Mouse (Mus musculus) CH12.LX (cell line): ENCODE measurements around the gene Krt19. TPM values are rescaled to one million over a fixed set of nuclear protein-coding genes. Genes with fewer than 3 reads are reported as not detected.

Source experiments
- DNase-seq: peaks from one replicate; pipeline ENCODE4 v3.0.0-alpha.2; 2013; ENCODE audit errors: extremely low read depth
- H3K27ac ChIP-seq: 2 replicates; pipeline ENCODE4 v1.5.1; 2012; ENCODE audit warnings: low read depth, mild to moderate bottlenecking, control low read depth, moderate library complexity; ENCODE audit not compliant: insufficient read depth
- H3K27me3 ChIP-seq: replicated peaks from 2 replicates; pipeline ENCODE3; 2012; ENCODE audit warnings: inconsistent platforms
- H3K36me3 ChIP-seq, 2 experiments: replicated peaks in 1 of 2; 2 replicates each; pipeline versions ENCODE3 to v1.6.1; 2012; ENCODE audit warnings: inconsistent platforms in 1 of 2, low read length in 1 of 2, mild to moderate bottlenecking in 1 of 2, mixed read lengths in 1 of 2, moderate library complexity in 1 of 2; ENCODE audit not compliant: control insufficient read depth in 1 of 2, insufficient read depth in 1 of 2
- H3K4me1 ChIP-seq, 2 experiments: 2 replicates each; pipeline ENCODE4 v1.6.1; 2012; ENCODE audit warnings: inconsistent platforms in 1 of 2, moderate library complexity in 1 of 2; ENCODE audit not compliant: insufficient read depth in 2 of 2, control insufficient read depth in 1 of 2
- H3K4me2 ChIP-seq: 2 replicates; pipeline ENCODE4 v1.6.1; 2012; ENCODE audit warnings: low read depth, mild to moderate bottlenecking, control low read depth; ENCODE audit not compliant: poor library complexity, insufficient read depth, severe bottlenecking
- H3K4me3 ChIP-seq, 3 experiments: fragments of 150-350 bp in 1 of 3; sonication (generic) in 1 of 3; replicated peaks in 1 of 3; 2 replicates each; pipeline versions ENCODE3 to v1.5.1; 2011 to 2012; ENCODE audit warnings: low read depth in 2 of 3, low read length in 2 of 3, mild to moderate bottlenecking in 2 of 3, moderate library complexity in 2 of 3, control low read depth in 1 of 3, improper control_type of control experiment in 1 of 3, inconsistent platforms in 1 of 3, mixed read lengths in 1 of 3; ENCODE audit not compliant: poor library complexity in 1 of 3
- H3K79me2 ChIP-seq: replicated peaks from 2 replicates; pipeline ENCODE4 v1.6.1; 2012; ENCODE audit warnings: mild to moderate bottlenecking, moderate library complexity; ENCODE audit not compliant: control insufficient read depth, poor library complexity, insufficient read depth, severe bottlenecking; ENCODE audit errors: extremely low read depth
- H3K9ac ChIP-seq: 2 replicates; pipeline ENCODE4 v1.6.1; 2012; ENCODE audit warnings: low read depth, mild to moderate bottlenecking, control low read depth, moderate library complexity; ENCODE audit not compliant: insufficient read depth
- H3K9me3 ChIP-seq: replicated peaks from 2 replicates; pipeline ENCODE3; 2012; ENCODE audit warnings: low read length, inconsistent platforms, mixed read lengths
- BHLHE40 ChIP-seq: IDR thresholded peaks from 2 replicates; pipeline ENCODE4 v1.6.1; 2011; ENCODE audit warnings: mild to moderate bottlenecking, low read depth, low read length, improper control_type of control experiment
- CHD2 ChIP-seq: IDR thresholded peaks from 2 replicates; pipeline ENCODE4 v1.6.1; 2011; ENCODE audit warnings: low read length, improper control_type of control experiment
- E2F4 ChIP-seq: IDR thresholded peaks from 2 replicates; pipeline ENCODE4 v1.6.1; 2011; ENCODE audit warnings: low read depth, low read length, improper control_type of control experiment; ENCODE audit not compliant: insufficient replicate concordance
- ELF1 ChIP-seq: IDR thresholded peaks from 2 replicates; pipeline ENCODE4 v1.6.1; 2014; ENCODE audit warnings: low read depth, mild to moderate bottlenecking, inconsistent platforms, low read length, improper control_type of control experiment
- HCFC1 ChIP-seq: IDR thresholded peaks from 2 replicates; pipeline ENCODE4 v1.6.1; 2012; ENCODE audit warnings: low read depth, mild to moderate bottlenecking, inconsistent platforms, low read length, improper control_type of control experiment
- IRF4 ChIP-seq: IDR thresholded peaks from 2 replicates; pipeline ENCODE4 v1.6.1; 2014; ENCODE audit warnings: low read depth, mild to moderate bottlenecking, inconsistent platforms, low read length, improper control_type of control experiment
- JUN ChIP-seq: IDR thresholded peaks from 2 replicates; pipeline ENCODE4 v1.6.1; 2011; ENCODE audit warnings: low read depth, mild to moderate bottlenecking, low read length, improper control_type of control experiment, moderate library complexity; ENCODE audit not compliant: insufficient read depth
- KAT2A ChIP-seq: IDR thresholded peaks from 2 replicates; pipeline ENCODE4 v1.6.1; 2012; ENCODE audit warnings: low read length, improper control_type of control experiment, inconsistent platforms; ENCODE audit not compliant: insufficient replicate concordance
- MAFK ChIP-seq: IDR thresholded peaks from 2 replicates; pipeline ENCODE4 v1.6.1; 2011; ENCODE audit warnings: low read length, improper control_type of control experiment; ENCODE audit not compliant: insufficient replicate concordance
- MAX ChIP-seq: IDR thresholded peaks from 2 replicates; pipeline ENCODE4 v1.6.1; 2011; ENCODE audit warnings: low read length, improper control_type of control experiment
- MAZ ChIP-seq: IDR thresholded peaks from 2 replicates; pipeline ENCODE4 v1.6.1; 2012; ENCODE audit warnings: low read depth, mild to moderate bottlenecking, inconsistent platforms, low read length, improper control_type of control experiment, moderate library complexity
- MEF2A ChIP-seq: IDR thresholded peaks from 2 replicates; pipeline ENCODE4 v1.6.1; 2014; ENCODE audit warnings: low read depth, mild to moderate bottlenecking, inconsistent platforms, low read length, improper control_type of control experiment, borderline replicate concordance
- NELFE ChIP-seq: IDR thresholded peaks from 2 replicates; pipeline ENCODE4 v1.6.1; 2011; ENCODE audit warnings: low read depth, low read length, improper control_type of control experiment
- RAD21 ChIP-seq: IDR thresholded peaks from 2 replicates; pipeline ENCODE4 v1.6.1; 2011; ENCODE audit warnings: low read depth, mild to moderate bottlenecking, low read length, improper control_type of control experiment, moderate library complexity
- RCOR1 ChIP-seq: conservative IDR thresholded peaks from 2 replicates; pipeline ENCODE4 v1.6.1; 2012; ENCODE audit warnings: low read depth, mild to moderate bottlenecking, inconsistent platforms, low read length, improper control_type of control experiment
- SIN3A ChIP-seq: IDR thresholded peaks from 2 replicates; pipeline ENCODE4 v1.6.1; 2012; ENCODE audit warnings: low read length, improper control_type of control experiment, inconsistent platforms
- TBP ChIP-seq: conservative IDR thresholded peaks from 2 replicates; pipeline ENCODE4 v1.6.1; 2011; ENCODE audit warnings: low read depth, low read length, improper control_type of control experiment
- TCF12 ChIP-seq: IDR thresholded peaks from 2 replicates; pipeline ENCODE4 v1.6.1; 2014; ENCODE audit warnings: low read depth, mild to moderate bottlenecking, inconsistent platforms, low read length, improper control_type of control experiment
- UBTF ChIP-seq: IDR thresholded peaks from 2 replicates; pipeline ENCODE4 v1.6.1; 2012; ENCODE audit warnings: low read depth, mild to moderate bottlenecking, inconsistent platforms, low read length, improper control_type of control experiment, moderate library complexity
- USF1 ChIP-seq: IDR thresholded peaks from 2 replicates; pipeline ENCODE4 v1.6.1; 2014; ENCODE audit warnings: low read depth, mild to moderate bottlenecking, inconsistent platforms, low read length, improper control_type of control experiment
- ZC3H11A ChIP-seq: IDR thresholded peaks from 2 replicates; pipeline ENCODE4 v1.6.1; 2012; ENCODE audit warnings: low read depth, mild to moderate bottlenecking, inconsistent platforms, low read length, improper control_type of control experiment
- ZMIZ1 ChIP-seq: IDR thresholded peaks from 2 replicates; pipeline ENCODE4 v1.6.1; 2012; ENCODE audit warnings: low read depth, mild to moderate bottlenecking, inconsistent platforms, low read length, improper control_type of control experiment
- ZNF384 ChIP-seq: IDR thresholded peaks from 2 replicates; pipeline ENCODE4 v1.6.1; 2012; ENCODE audit warnings: low read depth, low read length, improper control_type of control experiment, inconsistent platforms
- dilution Hi-C: fragments of 300-500 bp; cut with MboI; formaldehyde crosslinking; loops from 2 replicates; pipeline ENCODE4 v1.14.3; 2020; ENCODE audit warnings: low sequenced_read_pairs; ENCODE audit not compliant: extremely low pct_unique_long_range_greater_than_20kb, extremely low pct_ligation_motif_present
- in situ Hi-C: fragments of 300-500 bp; cut with MboI; formaldehyde crosslinking; loops from 3 replicates; pipeline ENCODE4 v1.14.3; 2019; ENCODE audit warnings: low sequenced_read_pairs, low pct_ligation_motif_present, low pct_unique_long_range_greater_than_20kb, mixed read lengths
- polyA plus RNA-seq: library from polyadenylated mRNA; unstranded; fragments of >175 nt; gene quantifications from 2 replicates; pipeline ENCODE4 v1.2.1, GENCODE M21; 2012; ENCODE audit warnings: low read depth; ENCODE audit not compliant: insufficient read length
- total RNA-seq, 2 experiments: library from RNA; depleted of rRNA; stranded (reverse); fragments of 300-350 nt in 1 of 2; fragments of >200 nt in 1 of 2; gene quantifications; 2 replicates each; pipeline ENCODE4 v1.2.3; 2012 to 2014

The Krt19 gene
- total and polyA plus RNA-seq, 3 experiments = 0.17 TPM; not detected in 2

DNA sequence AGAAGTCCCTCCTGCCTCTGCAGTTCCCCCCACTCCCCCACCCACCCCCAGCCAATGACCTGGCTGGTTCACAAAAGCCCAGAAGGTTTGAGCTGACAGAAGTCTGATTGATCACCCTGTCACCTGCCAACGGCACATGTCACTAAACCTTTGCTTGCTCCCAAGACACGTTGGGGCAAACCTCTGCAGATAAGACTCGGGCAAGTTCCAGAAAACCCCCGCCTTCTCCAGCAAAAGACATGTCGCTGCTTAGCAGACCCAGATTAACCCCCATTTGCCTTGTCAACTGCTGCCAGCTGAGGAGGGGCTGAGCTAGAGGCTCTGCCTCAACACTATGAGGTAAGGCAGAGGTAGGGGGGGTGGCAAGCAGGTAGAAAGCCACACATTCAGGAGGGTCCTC lies 11.9 kb downstream of the Krt19 start:
- H3K4me3 ChIP-seq = no peak overlapping the region
- no peaks in the 10 kb centered on the region for H3K36me3 ChIP-seq
- no peak for TF ChIP-seq UBTF
- TF ChIP-seq HCFC1 = no peak
- no peak for TF ChIP-seq MEF2A
- no peak for TF ChIP-seq ZNF384
- no peak for TF ChIP-seq RAD21
- no peak for TF ChIP-seq IRF4
- TF ChIP-seq SIN3A = no peak
- no peak for TF ChIP-seq E2F4
- no peaks in the 10 kb centered on the region for H3K79me2 ChIP-seq
- peaks cover 97% of the 10 kb centered on the region for H3K27me3 ChIP-seq
- in situ Hi-C loops = no loop called here
- H3K27ac ChIP-seq = no peak overlapping the region
- DNase-seq = no peak
- H3K9me3 ChIP-seq = no peaks in the 10 kb centered on the region
- no peak overlapping the region for H3K9ac ChIP-seq
- H3K4me2 ChIP-seq = no peak overlapping the region
- dilution Hi-C loops = no loop called here
- no peaks in the 10 kb centered on the region for H3K4me1 ChIP-seq

DNA sequence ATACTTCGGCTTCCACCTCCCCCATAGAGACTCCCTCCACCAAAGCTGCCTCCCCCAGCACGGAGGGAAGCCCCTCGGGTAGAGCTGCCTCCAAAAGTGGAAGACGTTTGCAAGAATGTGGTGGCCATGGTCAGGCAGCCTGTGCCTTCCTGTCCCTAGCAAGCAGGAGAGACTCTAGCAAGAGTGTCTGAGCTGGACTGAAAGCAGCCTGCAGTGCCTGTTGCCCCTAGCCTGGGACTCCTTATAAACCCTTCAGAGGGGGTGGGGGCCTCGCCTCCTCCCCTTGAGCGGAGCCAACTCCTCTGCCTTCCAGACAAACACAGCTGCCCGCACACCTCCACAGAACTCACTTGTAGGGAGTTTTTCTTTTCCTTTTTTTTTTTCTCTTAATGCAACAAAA lies 12.7 kb downstream of the Krt19 start, which contains the start of gene Krt15:
Gene Krt15 (minus strand): TSS at position 198 of the 400 bp plus-strand sequence.
- no peaks in the 10 kb centered on the region for H3K4me1 ChIP-seq
- H3K9me3 ChIP-seq = no peaks in the 10 kb centered on the region
- dilution Hi-C loops = no loop called here

More for the DNA sequence above, 12.7 kb downstream of the Krt19 start, which contains the start of gene Krt15:
- H3K4me2 ChIP-seq = no peak within 1 kb of the TSS
- no peaks in the 10 kb centered on the region for H3K79me2 ChIP-seq
- in situ Hi-C loops = no loop called here
- no peak within 1 kb of the TSS for H3K9ac ChIP-seq
- H3K36me3 ChIP-seq = no peaks in the 10 kb centered on the region
- DNase-seq = no peak
- no peak within 1 kb of the TSS for H3K27ac ChIP-seq
- H3K4me3 ChIP-seq = no peak within 1 kb of the TSS
- H3K27me3 ChIP-seq = peaks cover 97% of the 10 kb centered on the region
- TF ChIP-seq BHLHE40 (no peak), ZC3H11A (no peak), RAD21 (no peak), JUN (no peak), RCOR1 (no peak), MEF2A (no peak), TCF12 (no peak), ELF1 (no peak), MAX (no peak), MAZ (no peak), KAT2A (no peak), HCFC1 (no peak), NELFE (no peak), TBP (no peak), ZMIZ1 (no peak), CHD2 (no peak), ZNF384 (no peak), IRF4 (no peak), USF1 (no peak), MAFK (no peak)
